Mouse (Mus musculus): Measurements from ENCODE around the gene Tsen54.

DNA sequence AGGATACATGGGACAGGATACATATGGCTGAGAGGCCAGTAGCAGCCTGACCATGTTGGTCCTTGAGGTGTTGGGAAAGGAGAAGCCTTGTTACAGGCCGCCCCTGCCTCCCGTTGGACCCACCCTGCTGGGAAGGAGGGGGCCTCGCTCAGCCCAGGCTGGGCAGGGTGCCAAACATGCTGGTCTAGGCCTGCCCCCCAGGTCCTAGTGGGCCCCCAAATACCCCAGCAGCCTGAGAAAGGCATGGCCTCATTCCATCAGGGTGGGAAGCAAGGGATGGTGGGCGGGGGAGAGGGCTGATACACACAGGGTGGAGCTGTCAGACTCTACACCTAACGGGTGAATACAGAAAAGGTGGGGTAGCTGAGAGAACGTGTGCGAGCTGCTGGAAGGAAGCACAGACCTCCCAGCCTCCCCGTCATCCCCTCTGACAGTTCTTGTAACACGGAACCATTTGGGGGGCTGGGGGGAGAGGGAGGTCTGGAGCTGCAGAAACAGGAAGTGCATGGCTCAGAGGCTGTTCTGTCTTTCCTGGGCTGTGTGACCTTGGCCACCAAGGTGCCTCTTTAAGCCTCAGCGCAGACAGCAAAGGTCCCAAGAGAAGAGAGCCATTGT lies 5.7 kb upstream of the Tsen54 start:
- no peak for TF ChIP-seq CTCF (IDR thresholded peaks at IDR 0.05; ENCODE audit: insufficient read depth, low read depth, low read length)
- no peak for TF ChIP-seq POLR2A (IDR thresholded peaks at IDR 0.05; ENCODE audit: insufficient read depth, low read depth, low read length)

All from olfactory bulb, adult 2 months (tissue).